Mouse (Mus musculus) heart, postnatal 0 days (tissue): ENCODE measurements around the gene Dclk1.

ENCODE experiments used
- CTCF ChIP-seq: IDR thresholded peaks from 2 replicates; pipeline ENCODE4 v1.5.1; 2016; ENCODE audit warnings: antibody characterized with exemption, control low read depth, low read depth
- EP300 ChIP-seq: IDR thresholded peaks from 2 replicates; pipeline ENCODE4 v1.6.1; 2016; ENCODE audit warnings: antibody characterized with exemption, low read depth

GRCm38 (mm10) chr3:55434276-55434675 lies 192.1 kb downstream of the Dclk1 start:
- TF ChIP-seq CTCF = no peak
- no peak for TF ChIP-seq EP300
